Mouse (Mus musculus): ENCODE data around the gene Ppp1r15b. TPM values are rescaled to one million over a fixed set of nuclear protein-coding genes. Genes with fewer than 3 reads are reported as not detected.

Gene Ppp1r15b
- 36.1 and 37.4 TPM in 2 replicates for polyA plus RNA-seq (2012; ENCODE audit: insufficient read depth, insufficient read length, missing spikeins)

GRCm38 (mm10) chr1:133130638-133131560, at the start of gene Ppp1r15b:
Gene Ppp1r15b (plus strand): TSS chr1:133131143.
- TF ChIP-seq CTCF (IDR thresholded peaks at IDR 0.05; ENCODE audit: low read depth, low read length), result no peak
- TF ChIP-seq POLR2A (IDR thresholded peaks at IDR 0.05; ENCODE audit: borderline replicate concordance, low read depth, low read length), result no peak
- Histone ChIP-seq H3K4me3 (ENCODE audit: insufficient read depth, low read length) (peak within 1 kb of the TSS; percentile 84), H3K27ac (ENCODE audit: insufficient read depth, low read depth, low read length) (peak within 1 kb of the TSS; percentile 89), H3K4me1 (ENCODE audit: control insufficient read depth, insufficient read depth, low read length) (peaks cover 12% of the 10 kb centered on the region)

DNA sequence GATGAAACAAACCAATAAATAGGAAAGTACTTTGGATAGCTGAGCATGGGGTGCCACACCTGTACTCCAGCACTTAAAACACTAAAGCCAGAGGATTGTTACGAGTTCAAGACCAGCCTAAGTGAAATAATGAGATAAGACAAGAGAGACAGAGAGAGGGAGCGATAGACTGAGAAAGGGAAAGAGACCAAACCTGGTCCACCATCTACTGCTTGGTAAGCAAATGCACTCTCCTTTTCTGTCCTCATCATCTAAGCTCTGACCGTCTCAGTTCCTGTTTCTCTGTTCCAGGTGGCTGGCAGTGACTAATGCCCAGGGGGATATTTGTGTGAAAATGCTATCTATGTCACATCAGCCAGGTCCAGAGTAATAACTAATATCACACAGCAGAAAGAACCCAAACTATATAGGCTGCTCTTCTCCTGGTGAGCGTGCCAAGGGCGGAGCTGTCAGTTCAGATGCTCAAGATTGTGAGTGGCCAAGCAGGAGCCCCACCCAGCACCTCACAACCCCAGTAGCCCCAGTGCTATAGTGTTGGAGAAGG, 47.9 kb upstream of the Ppp1r15b start:
- peaks cover 5% of the 10 kb centered on the region for H3K4me1 ChIP-seq (ENCODE audit: control insufficient read depth, insufficient read depth, low read length)
- no peak overlapping the region for H3K4me3 ChIP-seq (ENCODE audit: insufficient read depth, low read length)
- TF ChIP-seq POLR2A (IDR thresholded peaks at IDR 0.05; ENCODE audit: borderline replicate concordance, low read depth, low read length) (no peak), CTCF (IDR thresholded peaks at IDR 0.05; ENCODE audit: low read depth, low read length) (no peak)
- H3K27ac ChIP-seq (ENCODE audit: insufficient read depth, low read depth, low read length), result no peak overlapping the region

GRCm38 (mm10) chr1:133083942-133084625, 46.9 kb upstream of the Ppp1r15b start:
- Histone ChIP-seq H3K4me1 (ENCODE audit: control insufficient read depth, insufficient read depth, low read length) (peaks cover 5% of the 10 kb centered on the region), H3K27ac (ENCODE audit: insufficient read depth, low read depth, low read length) (no peak overlapping the region), H3K4me3 (ENCODE audit: insufficient read depth, low read length) (no peak overlapping the region)
- no peak for TF ChIP-seq CTCF (IDR thresholded peaks at IDR 0.05; ENCODE audit: low read depth, low read length)
- no peak for TF ChIP-seq POLR2A (IDR thresholded peaks at IDR 0.05; ENCODE audit: borderline replicate concordance, low read depth, low read length)

- TF ChIP-seq POLR2A (IDR thresholded peaks at IDR 0.05; ENCODE audit: borderline replicate concordance, low read depth, low read length) (no peak), CTCF (IDR thresholded peaks at IDR 0.05; ENCODE audit: low read depth, low read length) (no peak)
- Histone ChIP-seq H3K27ac (ENCODE audit: insufficient read depth, low read depth, low read length) (no peak overlapping the region), H3K4me1 (ENCODE audit: control insufficient read depth, insufficient read depth, low read length) (peaks cover 5% of the 10 kb centered on the region), H3K4me3 (ENCODE audit: insufficient read depth, low read length) (no peak overlapping the region)
Measured at GRCm38 (mm10) chr1:133084708-133085416, 46.1 kb upstream of the Ppp1r15b start.

- no peak overlapping the region for H3K27ac ChIP-seq (ENCODE audit: insufficient read depth, low read depth, low read length)
- peaks cover 5% of the 10 kb centered on the region for H3K4me1 ChIP-seq (ENCODE audit: control insufficient read depth, insufficient read depth, low read length)
- no peak for TF ChIP-seq CTCF (IDR thresholded peaks at IDR 0.05; ENCODE audit: low read depth, low read length)
- no peak overlapping the region for H3K4me3 ChIP-seq (ENCODE audit: insufficient read depth, low read length)
Measured at GRCm38 (mm10) chr1:133085417-133085742, 45.6 kb upstream of the Ppp1r15b start.

GRCm38 (mm10) chr1:133086804-133087203, 44.1 kb upstream of the Ppp1r15b start:
- TF ChIP-seq CTCF (IDR thresholded peaks at IDR 0.05; ENCODE audit: low read depth, low read length) (no peak), POLR2A (IDR thresholded peaks at IDR 0.05; ENCODE audit: borderline replicate concordance, low read depth, low read length) (no peak)
- Histone ChIP-seq H3K27ac (ENCODE audit: insufficient read depth, low read depth, low read length) (no peak overlapping the region), H3K4me1 (ENCODE audit: control insufficient read depth, insufficient read depth, low read length) (peaks cover 5% of the 10 kb centered on the region), H3K4me3 (ENCODE audit: insufficient read depth, low read length) (no peak overlapping the region)

DNA sequence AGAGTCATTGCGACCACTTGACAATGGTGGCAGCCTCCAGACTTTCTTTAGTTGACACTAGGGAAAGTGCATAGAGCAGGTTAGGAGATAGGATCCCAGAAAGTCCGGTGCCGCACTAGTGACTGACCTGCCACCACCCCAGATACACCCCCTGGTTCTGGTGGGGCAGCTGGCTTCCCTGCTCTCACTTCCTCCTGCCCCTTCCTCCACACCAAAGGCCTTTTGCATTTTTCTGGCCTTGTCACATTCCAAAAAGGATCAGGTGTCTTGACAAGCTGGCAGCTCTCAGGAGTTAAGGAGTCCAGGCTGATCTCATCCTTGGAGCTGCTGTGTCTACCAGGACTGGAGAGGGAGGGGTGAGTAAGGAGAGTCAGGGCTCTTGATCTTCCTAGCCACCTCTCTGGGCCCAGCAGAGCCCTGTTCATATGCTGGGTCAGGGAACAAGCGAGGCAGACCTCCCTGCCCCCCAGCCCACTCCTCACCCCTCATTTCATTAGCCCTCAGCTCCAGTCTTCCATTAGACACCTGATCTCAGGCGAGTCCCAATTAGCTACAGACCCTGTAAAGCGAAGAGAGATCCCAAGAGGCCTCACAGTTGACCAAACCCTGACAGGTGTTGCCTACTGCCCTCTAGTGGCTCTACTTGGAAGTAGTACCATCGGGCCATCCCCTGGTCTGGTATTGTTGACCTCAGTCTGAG, 43.6 kb upstream of the Ppp1r15b start:
- TF ChIP-seq POLR2A (IDR thresholded peaks at IDR 0.05; ENCODE audit: borderline replicate concordance, low read depth, low read length), result no peak
- TF ChIP-seq CTCF (IDR thresholded peaks at IDR 0.05; ENCODE audit: low read depth, low read length), result peak; percentile 77
- Histone ChIP-seq H3K4me3 (ENCODE audit: insufficient read depth, low read length) (no peak overlapping the region), H3K4me1 (ENCODE audit: control insufficient read depth, insufficient read depth, low read length) (peaks cover 5% of the 10 kb centered on the region), H3K27ac (ENCODE audit: insufficient read depth, low read depth, low read length) (no peak overlapping the region)

- Histone ChIP-seq H3K4me3 (ENCODE audit: insufficient read depth, low read length) (no peak overlapping the region), H3K27ac (ENCODE audit: insufficient read depth, low read depth, low read length) (no peak overlapping the region), H3K4me1 (ENCODE audit: control insufficient read depth, insufficient read depth, low read length) (peaks cover 5% of the 10 kb centered on the region)
- TF ChIP-seq POLR2A (IDR thresholded peaks at IDR 0.05; ENCODE audit: borderline replicate concordance, low read depth, low read length) (no peak), CTCF (IDR thresholded peaks at IDR 0.05; ENCODE audit: low read depth, low read length) (no peak)
Measured at GRCm38 (mm10) chr1:133088196-133088595, 42.7 kb upstream of the Ppp1r15b start.

DNA sequence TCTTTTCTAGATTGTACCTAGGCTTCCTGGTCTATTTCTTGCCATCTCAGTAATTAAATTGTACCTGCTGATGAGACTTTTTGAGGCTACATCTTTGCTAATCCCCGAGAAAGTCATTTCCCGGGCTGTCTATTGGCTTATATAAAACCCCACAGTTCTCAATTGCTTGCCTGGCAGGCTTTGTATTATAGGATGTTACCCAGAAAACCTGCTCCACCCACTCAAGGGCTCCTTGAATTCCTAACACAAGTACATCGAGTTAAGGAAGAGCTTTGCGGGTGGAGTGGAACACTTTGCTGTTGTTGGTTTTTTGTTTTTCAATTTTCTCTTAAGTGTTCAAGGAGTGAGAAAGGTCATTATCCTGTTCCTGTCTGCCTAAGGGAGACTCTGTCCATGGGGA, 41.5 kb upstream of the Ppp1r15b start:
- Histone ChIP-seq H3K27ac (ENCODE audit: insufficient read depth, low read depth, low read length) (no peak overlapping the region), H3K4me3 (ENCODE audit: insufficient read depth, low read length) (no peak overlapping the region), H3K4me1 (ENCODE audit: control insufficient read depth, insufficient read depth, low read length) (no peaks in the 10 kb centered on the region)
- TF ChIP-seq POLR2A (IDR thresholded peaks at IDR 0.05; ENCODE audit: borderline replicate concordance, low read depth, low read length) (no peak), CTCF (IDR thresholded peaks at IDR 0.05; ENCODE audit: low read depth, low read length) (no peak)
